Mouse (Mus musculus) frontal cortex, postnatal 14 days (tissue): ENCODE measurements at regions not wholly inside any gene's neighbourhood (a gene's known extent, or its start where the extent isn't known, plus 50 kb on each side); places are given as distances from the start of the nearest gene placed in this dataset.

ENCODE experiments used
- DNase-seq, 2 experiments: peaks; one replicate each; pipeline ENCODE4 v3.0.0; 2022; ENCODE audit warnings: low spot score in 2 of 2

GRCm38 (mm10) chr3:8751356-8751755, 858.5 kb downstream of the Zfp704 start:
- no peak for DNase-seq

DNA sequence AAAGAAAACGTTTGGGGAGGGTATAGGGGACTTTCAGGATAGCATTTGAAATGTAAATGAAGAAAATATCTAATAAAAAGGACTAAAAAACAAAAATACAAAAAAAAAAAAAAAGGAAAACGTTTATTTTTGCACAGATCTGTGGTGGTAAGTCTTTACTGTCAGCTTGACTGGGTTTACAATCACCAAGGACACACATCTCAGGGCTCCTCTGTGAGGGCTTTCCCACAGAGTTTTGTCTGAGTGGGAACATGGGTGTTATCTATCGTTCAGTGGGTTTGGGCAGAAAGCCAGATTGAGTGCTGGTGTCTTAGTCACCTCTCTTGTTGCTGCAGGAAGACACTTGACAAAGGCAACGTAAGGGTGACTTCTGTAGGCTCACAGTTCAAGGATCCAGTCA, 859.0 kb downstream of the Zfp704 start:
- DNase-seq: no peak

DNA sequence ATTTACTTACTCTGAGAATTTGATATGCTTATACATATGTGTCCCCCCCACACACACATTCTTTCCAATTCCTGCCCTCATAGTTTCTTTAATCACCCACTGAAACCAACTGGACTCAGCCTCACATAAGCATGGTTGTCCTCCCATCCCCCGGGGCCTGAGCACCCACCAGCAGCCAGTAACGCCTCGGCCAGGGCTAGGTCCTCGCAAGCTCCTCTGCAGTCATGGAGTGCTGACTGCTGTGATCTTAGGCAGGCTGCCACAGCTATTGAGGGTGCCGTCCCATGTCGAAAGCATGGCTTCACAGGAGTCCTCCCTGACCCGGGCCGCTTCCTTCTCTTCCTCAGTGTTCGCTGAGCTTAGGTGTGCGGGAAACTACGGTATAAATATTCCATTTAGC, 859.7 kb downstream of the Zfp704 start:
- no peak for DNase-seq

- DNase-seq: no peak
Observed at GRCm38 (mm10) chr3:8747201-8747600, 862.7 kb downstream of the Zfp704 start.

- DNase-seq: no peak
Observed at GRCm38 (mm10) chr3:8746677-8747076, 863.2 kb downstream of the Zfp704 start.

- DNase-seq: no peak
Observed at GRCm38 (mm10) chr3:8746037-8746436, 863.8 kb downstream of the Zfp704 start.

- DNase-seq: no peak
Observed at GRCm38 (mm10) chr3:8744857-8745256, 865.0 kb downstream of the Zfp704 start.

GRCm38 (mm10) chr3:8743650-8744049, 866.2 kb downstream of the Zfp704 start:
- no peak for DNase-seq

- no peak for DNase-seq
Observed at GRCm38 (mm10) chr3:8741266-8742023, 868.4 kb downstream of the Zfp704 start.

GRCm38 (mm10) chr3:8740710-8741109, 869.2 kb downstream of the Zfp704 start:
- no peak for DNase-seq

GRCm38 (mm10) chr3:8739299-8739698, 870.6 kb downstream of the Zfp704 start:
- no peak for DNase-seq

GRCm38 (mm10) chr3:8736239-8736953, 873.5 kb downstream of the Zfp704 start:
- no peak for DNase-seq

GRCm38 (mm10) chr3:8734096-8734495, 875.8 kb downstream of the Zfp704 start:
- no peak for DNase-seq

GRCm38 (mm10) chr3:8731398-8731797, 878.5 kb downstream of the Zfp704 start:
- DNase-seq: no peak

DNA sequence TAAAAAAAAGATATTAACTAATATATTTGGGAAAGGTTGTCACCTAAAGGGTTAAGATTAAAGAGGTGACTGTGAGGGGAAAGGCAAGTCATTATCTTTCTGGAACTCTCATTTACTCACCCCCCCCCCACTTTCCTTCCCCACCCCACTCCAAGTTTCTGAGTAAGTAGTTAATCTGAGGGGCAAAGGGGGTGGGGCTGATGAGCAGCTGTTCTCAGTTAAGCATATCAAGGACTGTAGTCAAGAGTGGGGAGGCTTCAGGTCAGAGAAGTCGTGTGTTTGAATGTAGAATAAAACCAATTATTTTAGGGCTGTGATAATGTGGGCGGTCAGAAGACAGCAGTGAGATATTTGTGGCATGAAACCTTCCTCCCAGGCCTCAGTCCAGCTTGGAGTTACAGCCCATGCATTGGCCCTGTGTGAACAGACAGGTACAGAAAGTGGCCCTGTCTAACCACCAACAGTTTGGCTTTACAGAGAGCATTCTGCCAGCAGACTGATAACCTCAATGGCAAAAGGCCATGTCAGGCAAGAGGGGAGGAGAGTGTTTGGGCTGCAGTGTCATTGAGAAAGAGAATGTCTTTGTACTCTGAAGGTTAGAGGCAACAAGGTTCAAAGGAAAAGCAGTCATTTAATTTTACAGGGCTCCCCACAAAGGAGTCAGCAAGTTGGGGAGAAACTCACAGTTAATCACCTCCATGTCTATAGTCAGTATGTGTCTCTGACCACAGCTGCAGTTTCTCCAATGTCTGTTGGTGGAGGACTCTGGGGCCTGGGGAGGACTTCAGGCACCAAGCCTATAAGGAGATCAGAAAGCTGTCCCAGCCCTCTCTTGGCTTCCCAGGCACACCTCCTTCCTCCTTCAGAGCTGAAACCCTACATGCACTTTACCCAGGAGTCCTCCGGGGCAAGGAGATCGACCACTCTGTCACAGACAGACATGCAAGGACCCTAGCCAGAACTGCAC, 888.0 kb downstream of the Zfp704 start:
- no peak for DNase-seq

DNA sequence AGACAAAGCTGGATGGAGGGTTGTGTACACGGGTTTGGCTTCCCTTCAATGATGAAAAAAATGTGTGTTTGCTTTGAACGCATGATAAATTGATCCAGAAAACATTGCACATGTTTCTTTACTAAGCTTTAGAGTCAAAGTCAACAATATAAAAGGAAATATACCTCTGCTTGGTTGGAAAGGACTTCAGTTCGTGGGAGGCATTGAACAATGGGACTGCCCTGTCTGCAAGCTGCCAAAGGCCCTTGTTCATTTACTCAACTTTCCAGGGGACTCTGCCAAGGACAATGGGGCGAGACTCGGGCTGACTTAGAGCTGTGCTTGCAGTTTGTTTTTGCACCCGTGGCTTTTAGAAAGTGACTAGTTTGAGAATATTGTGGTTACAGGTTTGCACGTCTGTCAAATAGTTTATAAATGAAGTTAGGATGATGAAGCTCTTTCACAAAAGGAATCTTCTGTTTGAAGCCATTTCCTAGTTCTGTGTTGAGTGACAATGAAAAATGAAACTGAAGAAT, 889.2 kb downstream of the Zfp704 start:
- no peak for DNase-seq

DNA sequence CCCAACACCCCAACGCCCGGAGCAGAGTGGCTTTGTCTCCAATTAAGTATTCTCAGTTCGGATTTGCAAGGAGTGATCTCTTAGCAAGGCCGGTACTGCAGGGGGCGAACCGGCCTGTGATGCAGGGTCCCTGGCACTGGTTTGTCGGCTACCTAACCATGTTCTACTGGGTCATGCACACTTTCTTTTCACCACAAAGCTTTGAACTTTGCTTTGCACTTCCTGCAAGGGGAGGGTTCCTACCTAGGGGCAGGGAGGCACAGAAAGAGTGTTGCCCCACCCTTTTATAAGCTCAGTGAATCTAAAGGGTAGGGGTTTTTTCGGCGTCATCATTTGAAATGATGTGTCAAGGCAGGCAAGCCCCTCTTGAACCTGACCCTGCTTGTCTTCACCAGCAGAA, 891.7 kb downstream of the Zfp704 start:
- DNase-seq: no peak

GRCm38 (mm10) chr3:8717334-8717812, 892.5 kb downstream of the Zfp704 start:
- peak; percentile 15 to 16 for DNase-seq
